Mouse (Mus musculus) urinary bladder, postnatal 0 days (tissue): ENCODE measurements around the gene Zfp275. TPM values are rescaled to one million over a fixed set of nuclear protein-coding genes. Genes with fewer than 3 reads are reported as not detected.

Experiments
- polyA plus RNA-seq: library from polyadenylated mRNA; unstranded; fragments of >200 nt; fragmentation: Nextera tagmentation; extraction: Ambion mirVana; gene quantifications from 2 replicates; pipeline ENCODE4 v1.2.1, GENCODE M21; 2015

The Zfp275 gene
- 4.0 and 4.9 TPM in 2 replicates for polyA plus RNA-seq

GRCm38 (mm10) chrX:73342483-73342895 is at the start of gene Zfp275:
Gene Zfp275, plus strand, starts transcription at chrX:73342621.

GRCm38 (mm10) chrX:73292876-73293275 is 49.5 kb upstream of the Zfp275 start, which contains the start of the genes Xlr5a and Xlr5c:
Gene Xlr5a, minus strand, starts transcription at chrX:73292976.
Gene Xlr5c, minus strand, starts transcription at chrX:73292976.

GRCm38 (mm10) chrX:73336740-73337139 is 5.7 kb upstream of the Zfp275 start, which contains the start of gene Gm45015:
Gene Gm45015, minus strand, starts transcription at chrX:73336840.

GRCm38 (mm10) chrX:73398636-73399035 is 56.2 kb downstream of the Zfp275 start, which contains the start of gene Gm18336:
Gene Gm18336, minus strand, starts transcription at chrX:73398736.

Other genes starting within 250 kb of the Zfp275 start
- 0.58 and 3.1 TPM in 2 replicates for gene Xlr3a, start 245.5 kb upstream of the Zfp275 start, polyA plus RNA-seq
- gene Gm14685, start 225.6 kb upstream of the Zfp275 start, polyA plus RNA-seq, result 0.14 and 0.23 TPM in 2 replicates
- not detected in 2 replicates for gene Xlr5b, start 193.8 kb upstream of the Zfp275 start, polyA plus RNA-seq
- not detected in 2 replicates for gene DXBay18, start 193.2 kb upstream of the Zfp275 start, polyA plus RNA-seq
- not detected in 2 replicates for gene Spin2d, start 165.6 kb upstream of the Zfp275 start, polyA plus RNA-seq
- 0.79 and 15.1 TPM in 2 replicates for gene Xlr3b, start 150.4 kb upstream of the Zfp275 start, polyA plus RNA-seq
- gene Xlr4b, start 128.3 kb upstream of the Zfp275 start, polyA plus RNA-seq, result 0.17 and 3.3 TPM in 2 replicates
- 21.2 and 24.6 TPM in 2 replicates for gene F8a, start 114.3 kb upstream of the Zfp275 start, polyA plus RNA-seq
- gene Xlr4c, start 99.5 kb upstream of the Zfp275 start, polyA plus RNA-seq, result 0.25 TPM in 1 of 2 replicates, not detected in the other
- gene Xlr3c, start 77.2 kb upstream of the Zfp275 start, polyA plus RNA-seq, result not detected in 2 replicates
- 0.10 TPM in 1 of 2 replicates, not detected in the other for gene Xlr5a, start 49.6 kb upstream of the Zfp275 start, polyA plus RNA-seq
- not detected in 2 replicates for gene Xlr5c, start 49.6 kb upstream of the Zfp275 start, polyA plus RNA-seq
- gene Gm45015, start 5.8 kb upstream of the Zfp275 start, polyA plus RNA-seq, result not detected in 2 replicates
- gene Gm18336, start 56.1 kb downstream of the Zfp275 start, polyA plus RNA-seq, result 0.07 TPM in 1 of 2 replicates, not detected in the other
- 0.04 and 0.05 TPM in 2 replicates for gene Zfp92, start 68.5 kb downstream of the Zfp275 start, polyA plus RNA-seq
- gene Trex2, start 92.7 kb downstream of the Zfp275 start, polyA plus RNA-seq, result 11.7 and 13.1 TPM in 2 replicates
- 42.9 and 47.3 TPM in 2 replicates for gene Haus7, start 116.4 kb downstream of the Zfp275 start, polyA plus RNA-seq
- 364 and 471 TPM in 2 replicates for gene Bgn, start 141.0 kb downstream of the Zfp275 start, polyA plus RNA-seq
- 0.86 and 1.4 TPM in 2 replicates for gene Atp2b3, start 160.5 kb downstream of the Zfp275 start, polyA plus RNA-seq